Mouse (Mus musculus) left cerebral cortex, adult 8-10 months (tissue): ENCODE results near the gene Myh11. TPM values are rescaled to one million over a fixed set of nuclear protein-coding genes. Genes with fewer than 3 reads are reported as not detected.
"Not testable (repeated sequence)": the region's sequence is repeated elsewhere in the genome, so short reads cannot be mapped to it uniquely, and the experiment has no call there.

Source experiments
- DNase-seq, 2 experiments: peaks; one replicate each; pipeline ENCODE4 v3.0.0; 2022; ENCODE audit warnings: low spot score in 2 of 2
- microRNA-seq, 2 experiments: library from miRNA; unstranded; fragments of <30 nt; microRNA quantifications; one replicate each; pipeline ENCODE4 v1.2.0; 2022
- total RNA-seq, 4 experiments: library from RNA; stranded (reverse); gene quantifications; 2 replicates each; pipeline ENCODE4 v1.2.4; 2022

Myh11 gene
- total RNA-seq, 4 experiments from 2014 or later: 3.3 to 5.0 (median 4.4) TPM

GRCm38 (mm10) chr16:14169706-14170105, 121.5 kb downstream of the Myh11 start:
- DNase-seq: no peak

GRCm38 (mm10) chr16:14166490-14166889, 124.7 kb downstream of the Myh11 start:
- no peak for DNase-seq

GRCm38 (mm10) chr16:14163731-14164130, 127.4 kb downstream of the Myh11 start:
- no peak for DNase-seq

- DNase-seq: peak; percentile 43 to 69
Observed at GRCm38 (mm10) chr16:14162988-14163416, 128.2 kb downstream of the Myh11 start, which contains the start of the genes Nde1 and Marf1. TSS of gene Nde1 (plus strand) at chr16:14163275. TSS of gene Marf1 (minus strand) at chr16:14163351.

- no peak for DNase-seq
Observed at GRCm38 (mm10) chr16:14160941-14161340, 130.2 kb downstream of the Myh11 start.

- DNase-seq: peak in 1 of 2 experiments; percentile 75
Observed at GRCm38 (mm10) chr16:14159746-14160131, 131.4 kb downstream of the Myh11 start.

GRCm38 (mm10) chr16:14158936-14159745, 132.0 kb downstream of the Myh11 start:
- DNase-seq: peak; percentile 84 to 99

GRCm38 (mm10) chr16:14158536-14158935, 132.6 kb downstream of the Myh11 start:
- DNase-seq: no peak

- no peak for DNase-seq
Observed at GRCm38 (mm10) chr16:14156312-14156711, 134.9 kb downstream of the Myh11 start.

- DNase-seq: not testable (repeated sequence)
Observed at GRCm38 (mm10) chr16:14155638-14156037, 135.5 kb downstream of the Myh11 start.

GRCm38 (mm10) chr16:14151718-14152117, 139.5 kb downstream of the Myh11 start:
- DNase-seq: no peak

GRCm38 (mm10) chr16:14147712-14148111, 143.5 kb downstream of the Myh11 start:
- DNase-seq: no peak

Small RNA genes lying within 50 kb of the gene (microRNA-seq; reads per million reads assigned to microRNA genes)
- gene Mir484: 1,088 to 1,321 reads per million in 2 experiments

Other genes with a start within 250 kb of the Myh11 start
- gene Nde1, start 128.1 kb downstream of the Myh11 start, total RNA-seq: 10 to 100 TPM; 14.8 to 22.3 (median 17.7) TPM
- 100 to 1,000 TPM; 135 to 173 (median 155) TPM for gene Marf1, start 128.0 kb downstream of the Myh11 start, total RNA-seq
- 10 to 100 TPM; 45.9 to 51.1 (median 48.2) TPM for gene Fopnl, start 26.0 kb upstream of the Myh11 start, total RNA-seq
- gene Abcc1, start 70.2 kb upstream of the Myh11 start, total RNA-seq: 10 to 100 TPM; 16.2 to 19.0 (median 18.6) TPM